Mouse (Mus musculus) bone marrow, adult 2 months (tissue): Measurements from ENCODE around the gene Pogk. TPM values are rescaled to one million over a fixed set of nuclear protein-coding genes. Genes with fewer than 3 reads are reported as not detected.

Source experiments
- H3K27ac ChIP-seq: fragments of 200-500 bp; 2 replicates; pipeline ENCODE4 v1.5.1; 2012; ENCODE audit warnings: low read depth, mild to moderate bottlenecking, control low read depth, inconsistent platforms, low read length; ENCODE audit not compliant: control insufficient read depth, poor library complexity, insufficient read depth
- H3K4me1 ChIP-seq: fragments of 200-500 bp; 2 replicates; pipeline ENCODE4 v1.6.1; 2011; ENCODE audit warnings: low read length; ENCODE audit not compliant: control insufficient read depth, insufficient read depth
- H3K4me3 ChIP-seq: fragments of 200-500 bp; replicated peaks from 2 replicates; pipeline ENCODE3; 2011; ENCODE audit warnings: mild to moderate bottlenecking, low read depth, low read length, control low read depth; ENCODE audit not compliant: control insufficient read depth
- CTCF ChIP-seq: fragments of 200-500 bp; IDR thresholded peaks from 2 replicates; pipeline ENCODE4 v1.5.1; 2011; ENCODE audit warnings: low read length, control low read depth; ENCODE audit not compliant: control insufficient read depth, insufficient read depth
- POLR2A ChIP-seq: fragments of 200-500 bp; IDR thresholded peaks from 2 replicates; pipeline ENCODE4 v1.6.1; 2011; ENCODE audit warnings: low read depth, mild to moderate bottlenecking, control low read depth, low read length, borderline replicate concordance; ENCODE audit not compliant: control insufficient read depth
- WGBS: fragments of 180-500 bp; shearing (Covaris S2); methylation state at CpG from one replicate; pipeline ENCODE4 v1.1.7; 2018; 5-methylcytosine and 5-hydroxymethylcytosine counted together
- polyA plus RNA-seq: library from polyadenylated mRNA; stranded (reverse); fragments of >200 nt; gene quantifications from 2 replicates; pipeline ENCODE4 v1.2.4, GENCODE M21; 2011; ENCODE audit warnings: low replicate concordance; ENCODE audit not compliant: missing spikeins, insufficient read depth, insufficient read length

Gene Pogk
- polyA plus RNA-seq: 1.2 and 3.4 TPM in 2 replicates

GRCm38 (mm10) chr1:166409701-166410220 lies at the start of gene Pogk:
Pogk (minus strand) TSS chr1:166409863.
- 2% methylated on average over 49 of the region's 49 CpGs for WGBS
- H3K4me3 ChIP-seq: peak within 1 kb of the TSS; percentile 65

DNA sequence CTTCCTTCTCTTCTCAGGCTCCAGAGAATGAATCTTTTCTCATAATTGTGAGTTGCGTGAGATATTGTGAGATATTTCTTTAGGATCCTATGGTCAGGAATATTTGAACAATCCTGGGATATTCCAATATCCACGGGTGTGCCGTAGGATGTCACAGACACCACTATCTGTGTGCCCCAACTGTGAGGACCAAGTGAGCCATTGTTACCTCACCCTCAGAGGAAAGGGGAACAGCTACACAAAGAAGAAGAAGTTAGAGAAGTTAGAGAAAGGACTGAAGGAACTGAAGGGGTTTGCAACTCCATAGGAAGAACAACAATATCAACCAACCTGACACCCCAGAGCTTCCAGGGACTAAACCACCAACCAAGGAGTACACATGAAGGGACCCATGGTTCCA lies 32.3 kb upstream of the Pogk start:
- TF ChIP-seq POLR2A (no peak), CTCF (no peak)
- Histone ChIP-seq H3K4me1 (no peaks in the 10 kb centered on the region; the same call in 1 of the 2 replicates), H3K27ac (no peak overlapping the region), H3K4me3 (no peak overlapping the region)
- 71% methylated on average over 3 of the region's 3 CpGs for WGBS

More at GRCm38 (mm10) chr1:166409701-166410220, at the start of gene Pogk:
- Histone ChIP-seq H3K4me1 (no peaks in the 10 kb centered on the region), H3K27ac (peak within 1 kb of the TSS; percentile 16)
- TF ChIP-seq POLR2A (peak; percentile 32; the same call in 1 of the 2 replicates), CTCF (no peak)

- H3K4me1 ChIP-seq: no peaks in the 10 kb centered on the region; the same call in 1 of the 2 replicates
- H3K4me3 ChIP-seq: no peak overlapping the region
- H3K27ac ChIP-seq: no peak overlapping the region
- TF ChIP-seq POLR2A (no peak), CTCF (no peak)
- 76% methylated on average over 6 of the region's 6 CpGs for WGBS
Observed at GRCm38 (mm10) chr1:166439426-166439825, 29.8 kb upstream of the Pogk start.

DNA sequence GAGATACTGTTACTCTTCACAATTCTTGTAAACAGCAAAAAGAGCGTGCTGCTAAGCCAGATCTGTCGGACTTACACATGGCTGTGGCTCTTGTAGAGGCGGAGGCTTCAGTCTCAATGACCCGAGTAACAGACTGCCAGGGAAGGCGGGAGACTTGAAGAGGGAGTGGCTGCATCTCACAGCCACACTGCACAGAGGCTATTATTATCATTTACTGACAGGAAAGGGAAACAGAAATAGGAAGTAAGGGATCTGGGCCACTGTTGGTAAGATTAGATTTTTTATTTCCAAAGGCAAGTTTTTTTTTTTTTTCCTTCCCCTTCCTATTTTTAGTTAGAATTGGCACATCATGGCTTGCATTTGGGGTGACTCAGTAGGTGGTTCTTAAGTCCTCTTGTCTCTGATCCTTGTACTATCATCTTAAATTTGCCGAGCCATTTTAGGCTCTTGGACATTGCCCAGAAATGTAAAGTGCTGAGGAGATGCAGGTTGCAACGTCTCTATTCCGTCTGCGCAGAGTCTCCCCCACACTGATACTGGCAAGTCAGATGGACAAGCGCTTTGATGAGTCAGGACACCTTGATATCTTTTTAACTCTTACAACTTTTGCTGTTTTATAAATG lies 20.3 kb upstream of the Pogk start:
- H3K4me1 ChIP-seq: peaks cover 3% of the 10 kb centered on the region; the same call in 1 of the 2 replicates
- H3K27ac ChIP-seq: no peak overlapping the region
- 9% methylated on average over 10 of the region's 10 CpGs for WGBS
- peak overlapping the region; percentile 39 for H3K4me3 ChIP-seq
- TF ChIP-seq CTCF (no peak), POLR2A (no peak)

DNA sequence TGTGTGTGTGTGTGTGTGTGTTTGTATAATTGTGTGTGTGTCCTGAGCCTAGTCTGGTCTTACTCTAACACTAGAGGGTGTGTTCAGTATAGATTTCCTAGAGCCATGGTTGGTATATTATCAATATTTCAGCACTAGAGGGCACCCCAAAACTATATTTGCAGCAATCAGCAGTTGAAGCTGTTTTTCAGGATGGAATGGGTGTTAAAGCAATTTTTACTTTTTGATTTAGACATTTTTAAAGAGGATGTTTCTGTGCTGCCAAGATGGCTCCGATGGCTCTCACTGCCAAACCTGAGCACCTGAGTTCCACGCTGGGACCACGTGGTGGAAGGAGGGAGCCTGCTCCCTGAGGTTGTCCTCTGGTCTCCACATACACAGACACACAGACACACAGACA lies 19.4 kb upstream of the Pogk start:
- Histone ChIP-seq H3K4me1 (peaks cover 3% of the 10 kb centered on the region; the same call in 1 of the 2 replicates), H3K4me3 (no peak overlapping the region), H3K27ac (no peak overlapping the region)
- TF ChIP-seq CTCF (no peak), POLR2A (no peak)
- WGBS: 2% methylated on average over 3 of the region's 3 CpGs

DNA sequence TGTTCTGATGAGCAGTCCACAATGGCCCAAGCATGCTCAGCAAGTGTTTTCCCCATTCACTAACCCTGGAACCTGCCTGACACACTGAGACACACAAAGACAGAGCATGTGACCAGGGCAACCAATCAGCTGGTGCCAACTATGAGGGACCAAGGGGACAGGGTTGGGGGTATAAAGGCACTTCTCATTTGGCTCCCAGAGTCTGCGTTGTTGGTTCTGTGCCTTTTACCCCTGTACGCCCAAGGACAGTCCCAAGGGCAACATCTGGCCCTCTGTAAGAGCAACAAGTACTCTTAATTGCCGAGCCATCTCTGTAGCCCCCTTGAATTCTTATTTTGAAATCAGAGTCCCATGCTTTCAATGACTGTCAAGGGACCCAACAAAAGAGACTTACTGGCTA lies 2.6 kb upstream of the Pogk start:
- WGBS: 90% methylated on average over 3 of the region's 3 CpGs
- Histone ChIP-seq H3K4me3 (no peak overlapping the region), H3K4me1 (no peaks in the 10 kb centered on the region), H3K27ac (no peak overlapping the region)
- TF ChIP-seq POLR2A (no peak), CTCF (no peak)

GRCm38 (mm10) chr1:166411541-166411940 lies 1.9 kb upstream of the Pogk start:
- no peaks in the 10 kb centered on the region for H3K4me1 ChIP-seq
- no peak overlapping the region for H3K4me3 ChIP-seq
- no peak overlapping the region for H3K27ac ChIP-seq
- WGBS: 85% methylated on average over 1 of the region's 1 CpGs
- TF ChIP-seq CTCF: no peak
- TF ChIP-seq POLR2A: no peak

DNA sequence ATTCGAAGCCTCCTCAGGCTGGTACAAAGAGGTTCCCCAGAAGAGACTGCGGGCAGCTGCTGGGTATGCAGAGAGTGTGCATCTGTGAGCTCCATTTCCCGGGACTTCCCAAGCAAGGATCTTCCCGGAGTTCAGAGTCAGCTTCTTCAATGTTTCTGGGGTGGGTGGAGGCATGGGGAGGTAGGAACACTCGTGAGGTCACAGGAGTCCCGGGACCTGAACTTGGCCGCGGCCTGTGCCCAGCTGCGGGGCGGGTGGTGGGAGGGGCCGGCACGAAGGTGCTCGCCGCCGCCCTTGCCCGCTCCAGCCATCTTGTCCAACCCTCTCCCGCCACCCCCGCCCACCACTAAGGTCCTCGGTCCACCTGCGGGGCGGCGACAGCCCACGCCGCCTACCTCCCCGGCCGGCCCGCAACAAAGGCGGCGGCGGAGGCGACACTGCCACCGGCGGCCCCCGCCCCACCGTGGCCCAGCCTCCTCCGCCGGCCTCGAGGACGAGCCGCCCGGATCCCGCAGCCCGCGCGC lies 424 bp downstream of the Pogk start:
- no peak for TF ChIP-seq CTCF
- no peak for TF ChIP-seq POLR2A
- WGBS: 2% methylated on average over 42 of the region's 45 CpGs
- H3K27ac ChIP-seq: no peak overlapping the region; the same call in 1 of the 2 replicates

More for the DNA sequence above, 424 bp downstream of the Pogk start:
- Histone ChIP-seq H3K4me1 (no peaks in the 10 kb centered on the region), H3K4me3 (peak overlapping the region; percentile 65)
